Mouse (Mus musculus): ENCODE measurements around the gene Camta1.

GRCm38 (mm10) chr4:151545452-151545851, 316.2 kb downstream of the Camta1 start:
- TF ChIP-seq CTCF (IDR thresholded peaks at IDR 0.05; ENCODE audit: low read depth, low read length) (no peak), POLR2A (IDR thresholded peaks at IDR 0.05; ENCODE audit: borderline replicate concordance, low read depth, low read length) (no peak)

Data from bone marrow macrophage, adult 2 months (primary cell).